Mouse (Mus musculus) layer of hippocampus, postnatal 14 days (tissue): Measurements from ENCODE around the gene Ghrl. TPM values are rescaled to one million over a fixed set of nuclear protein-coding genes. Genes with fewer than 3 reads are reported as not detected.
"Not testable (repeated sequence)": the region's sequence is repeated elsewhere in the genome, so short reads cannot be mapped to it uniquely, and the experiment has no call there.

Experiments
- DNase-seq, 2 experiments: peaks; one replicate each; pipeline ENCODE4 v3.0.0; 2021 to 2022; ENCODE audit warnings: low spot score in 2 of 2, mixed read lengths in 1 of 2
- long read RNA-seq, 2 experiments: library from polyadenylated mRNA; stranded (forward); transcript quantifications; one replicate each; pipeline ENCODE4 v2.0.0; 2021
- total RNA-seq, 2 experiments: library from RNA; stranded (reverse); gene quantifications; 2 replicates each; pipeline ENCODE4 v1.2.3; 2021

Gene Ghrl
- under 1 TPM in 1 of 2 experiments, not detected in 1; 0.79 TPM for total RNA-seq
- long read RNA-seq, experiment 1, result 0 reads
- long read RNA-seq, experiment 2, result 0 reads

DNA sequence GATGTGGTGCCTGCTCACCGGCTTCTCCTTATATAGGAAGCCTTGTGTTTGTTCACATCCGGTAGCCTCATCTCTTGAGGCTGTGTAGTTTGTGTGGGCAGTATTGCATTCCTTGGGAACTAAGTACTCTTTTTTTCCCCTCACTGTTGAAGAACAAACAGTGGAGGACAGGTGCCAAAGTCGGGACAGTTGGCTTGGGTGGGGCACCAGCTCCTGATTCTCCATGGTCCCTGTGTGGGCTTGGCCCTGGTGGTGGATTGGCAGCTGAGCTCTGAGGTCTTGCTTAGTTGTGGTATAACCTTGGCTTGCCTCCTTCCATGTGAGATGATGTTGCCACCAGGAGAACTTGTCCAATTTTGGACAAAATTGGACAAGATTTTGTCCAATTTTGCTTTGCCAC lies at the start of gene Ghrl:
Ghrl (minus strand) TSS at position 3 of the 400 bp plus-strand sequence.
- DNase-seq, result no peak

DNA sequence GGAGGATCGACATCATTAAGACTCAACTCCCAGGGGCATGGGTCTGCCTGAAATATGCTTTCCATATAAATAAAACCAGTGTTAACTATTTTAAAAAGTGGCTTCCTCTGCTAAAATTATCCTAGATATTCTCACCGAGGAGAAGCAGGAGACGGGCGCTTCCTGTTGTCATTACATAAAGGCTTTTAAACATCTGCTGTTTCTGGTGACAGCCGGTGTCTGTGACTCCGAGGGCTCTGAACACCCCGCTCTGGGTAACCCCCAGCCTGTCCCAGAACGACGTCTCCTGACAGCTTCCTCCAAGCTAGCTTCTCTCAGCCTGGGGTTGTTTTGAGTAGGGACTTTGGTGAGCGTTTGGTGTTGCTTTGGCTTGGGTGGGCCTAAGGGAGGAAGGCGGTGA lies 49.1 kb upstream of the Ghrl start:
- DNase-seq, result no peak

DNA sequence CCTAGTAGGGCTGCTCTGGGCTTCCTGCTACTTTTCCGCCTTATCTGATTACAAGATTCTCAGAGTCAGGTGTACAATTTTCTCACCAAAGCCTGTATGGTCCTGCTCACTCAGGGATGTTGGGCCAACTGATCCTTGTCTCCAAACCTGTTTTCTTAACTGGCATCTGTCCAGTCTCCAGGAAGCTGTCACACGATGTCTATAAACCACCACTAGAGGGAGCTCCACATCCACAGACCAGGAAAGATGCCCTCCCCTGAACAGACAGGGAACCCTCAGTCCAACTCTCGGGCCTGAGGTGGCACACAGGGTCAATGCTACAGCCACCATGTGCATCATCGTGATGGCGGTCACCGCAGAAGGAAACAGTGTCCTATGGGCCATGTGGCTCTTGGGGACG lies 42.0 kb upstream of the Ghrl start:
- peak; percentile 56 to 73 for DNase-seq

DNA sequence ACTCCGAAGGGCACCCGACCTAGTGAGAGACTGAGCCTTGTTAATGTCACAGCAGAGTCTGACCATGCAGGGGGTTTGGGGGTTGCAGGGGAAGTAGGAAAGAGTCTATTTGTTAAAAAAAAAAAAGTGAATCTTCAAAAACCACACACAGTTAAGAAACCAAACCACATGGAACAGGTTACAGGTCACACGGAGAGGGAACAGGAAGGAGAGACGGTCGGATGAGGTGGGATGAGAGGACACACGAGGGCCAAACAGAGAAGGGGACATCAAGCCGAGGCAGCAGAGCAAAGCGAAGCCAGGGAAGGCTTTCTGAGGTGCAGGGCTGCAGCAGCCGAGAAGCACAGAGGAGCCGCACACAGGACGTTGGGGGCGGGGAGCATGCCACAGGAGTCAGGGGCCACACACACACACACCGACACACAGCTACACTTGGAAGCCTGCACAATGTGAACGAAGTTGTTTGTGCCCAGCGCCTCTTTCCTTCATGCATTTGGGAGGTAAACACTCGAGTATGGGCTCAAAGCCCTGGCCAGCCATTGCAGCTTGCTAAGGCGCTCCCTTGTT lies 29.5 kb upstream of the Ghrl start:
- DNase-seq, result no peak

DNA sequence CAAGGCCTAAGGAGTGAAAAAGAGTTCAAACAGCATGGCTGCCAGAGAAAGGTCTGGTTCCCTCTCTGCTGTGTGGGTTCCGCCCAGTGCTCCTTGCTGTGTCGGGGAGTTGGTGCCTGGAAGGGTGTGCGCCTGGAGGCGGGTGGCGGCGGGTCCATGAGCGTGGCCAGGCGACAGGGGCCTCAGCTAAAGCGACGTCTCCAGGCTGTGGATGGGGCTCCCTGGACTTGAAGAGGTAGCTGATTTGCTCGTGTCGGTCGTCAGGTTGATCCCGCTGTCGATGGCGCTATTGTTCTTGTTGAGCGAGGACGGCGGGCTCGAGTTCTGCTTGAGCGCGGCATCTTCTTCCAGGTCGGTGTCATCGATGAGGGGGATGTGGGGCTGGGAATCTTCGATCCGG lies 28.7 kb upstream of the Ghrl start:
- DNase-seq, result no peak

DNA sequence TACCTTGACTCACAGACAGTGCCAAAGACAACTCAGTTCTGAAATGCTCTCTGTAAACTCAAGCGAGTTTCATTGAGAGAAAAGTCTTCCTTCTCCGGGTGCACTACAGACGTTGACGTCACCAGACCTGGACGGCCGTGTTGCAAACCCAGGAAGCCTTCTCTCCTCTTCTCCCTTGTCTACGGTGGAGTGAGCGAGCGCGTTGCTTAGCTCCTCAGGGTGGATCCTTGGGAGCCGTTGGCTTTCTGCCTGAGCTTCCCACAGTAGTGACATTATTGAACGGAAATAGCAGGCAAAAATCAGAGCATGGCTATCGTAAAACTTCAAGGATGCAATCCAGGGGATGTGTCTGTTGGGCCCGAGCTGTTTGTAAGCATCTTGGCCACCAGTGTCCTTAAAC lies 27.6 kb upstream of the Ghrl start:
- no peak for DNase-seq

DNA sequence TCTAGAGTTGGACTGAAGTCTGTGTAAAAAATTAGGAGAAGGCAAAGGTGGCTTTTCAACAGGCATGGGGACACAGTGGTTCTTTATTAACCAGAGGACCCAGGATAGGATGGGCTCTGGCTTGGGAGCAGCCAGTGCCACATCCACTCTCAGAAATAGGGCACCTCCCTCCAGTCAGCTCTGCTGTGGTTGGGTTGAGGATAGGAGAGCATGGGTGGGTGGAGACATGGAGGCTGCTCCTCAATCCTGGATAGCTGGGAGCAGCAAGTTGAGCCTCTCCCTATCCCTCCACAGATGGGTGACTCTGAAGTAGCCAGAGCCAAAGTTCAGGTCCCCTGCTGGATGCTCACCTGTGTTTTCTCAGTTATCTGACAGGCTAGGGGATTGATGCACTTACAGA lies 25.4 kb upstream of the Ghrl start:
- DNase-seq, result no peak

DNA sequence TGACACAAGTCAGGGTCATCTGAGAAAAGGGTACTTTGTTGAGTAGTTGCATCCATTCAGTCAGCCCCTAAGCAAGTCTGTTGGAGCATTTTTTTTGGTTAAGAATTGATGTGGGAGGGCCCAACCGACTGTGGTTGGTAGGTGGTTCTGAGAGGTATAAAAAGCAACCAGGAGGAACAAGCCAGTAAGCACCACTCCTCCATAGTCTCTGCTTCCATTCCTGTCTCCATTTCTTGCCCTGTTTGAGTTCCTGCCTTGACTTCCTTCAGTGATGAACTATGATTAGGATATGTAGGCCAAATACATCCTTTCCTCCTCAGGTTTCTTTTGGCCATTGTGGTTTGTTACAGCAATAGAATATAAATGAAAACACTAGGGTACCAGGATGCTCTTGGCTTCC lies 23.4 kb upstream of the Ghrl start:
- no peak for DNase-seq

DNA sequence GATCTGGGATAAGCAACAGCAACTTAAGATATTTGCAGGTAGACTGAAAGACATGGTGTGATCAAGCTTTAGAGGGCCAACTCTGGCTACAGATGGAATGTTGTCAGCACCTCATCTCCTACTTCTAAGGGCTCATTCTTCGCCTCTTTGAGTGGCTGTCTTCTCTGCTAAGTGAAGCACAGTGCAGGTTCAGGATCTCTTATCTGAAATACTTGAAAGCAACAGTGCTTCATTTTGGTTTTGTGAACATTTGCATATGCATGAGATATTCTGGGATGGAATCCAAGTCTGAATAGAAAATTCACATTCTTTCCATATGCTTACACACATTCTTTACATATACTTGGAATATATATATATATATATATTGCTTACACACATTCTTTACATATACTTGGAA lies 22.6 kb upstream of the Ghrl start:
- no peak for DNase-seq

DNA sequence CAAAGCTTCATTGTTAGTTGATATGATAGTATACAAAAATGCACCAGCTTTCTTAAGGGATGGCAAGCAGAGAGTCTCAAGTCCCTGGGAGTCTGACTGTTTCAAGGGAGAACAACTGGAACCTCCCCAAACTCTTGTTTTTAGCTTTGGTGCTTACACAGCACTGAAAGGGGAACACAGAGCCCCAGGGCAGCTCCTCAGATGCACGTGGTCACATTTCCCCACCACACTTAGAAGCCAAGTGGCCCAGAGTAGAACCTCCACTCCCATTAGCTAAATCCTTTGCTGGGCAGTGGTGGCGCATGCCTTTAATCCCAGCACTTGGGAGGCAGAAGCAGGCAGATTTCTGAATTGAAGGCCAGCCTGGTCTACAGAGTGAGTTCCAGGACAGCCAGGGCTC lies 21.7 kb upstream of the Ghrl start:
- no peak for DNase-seq

DNA sequence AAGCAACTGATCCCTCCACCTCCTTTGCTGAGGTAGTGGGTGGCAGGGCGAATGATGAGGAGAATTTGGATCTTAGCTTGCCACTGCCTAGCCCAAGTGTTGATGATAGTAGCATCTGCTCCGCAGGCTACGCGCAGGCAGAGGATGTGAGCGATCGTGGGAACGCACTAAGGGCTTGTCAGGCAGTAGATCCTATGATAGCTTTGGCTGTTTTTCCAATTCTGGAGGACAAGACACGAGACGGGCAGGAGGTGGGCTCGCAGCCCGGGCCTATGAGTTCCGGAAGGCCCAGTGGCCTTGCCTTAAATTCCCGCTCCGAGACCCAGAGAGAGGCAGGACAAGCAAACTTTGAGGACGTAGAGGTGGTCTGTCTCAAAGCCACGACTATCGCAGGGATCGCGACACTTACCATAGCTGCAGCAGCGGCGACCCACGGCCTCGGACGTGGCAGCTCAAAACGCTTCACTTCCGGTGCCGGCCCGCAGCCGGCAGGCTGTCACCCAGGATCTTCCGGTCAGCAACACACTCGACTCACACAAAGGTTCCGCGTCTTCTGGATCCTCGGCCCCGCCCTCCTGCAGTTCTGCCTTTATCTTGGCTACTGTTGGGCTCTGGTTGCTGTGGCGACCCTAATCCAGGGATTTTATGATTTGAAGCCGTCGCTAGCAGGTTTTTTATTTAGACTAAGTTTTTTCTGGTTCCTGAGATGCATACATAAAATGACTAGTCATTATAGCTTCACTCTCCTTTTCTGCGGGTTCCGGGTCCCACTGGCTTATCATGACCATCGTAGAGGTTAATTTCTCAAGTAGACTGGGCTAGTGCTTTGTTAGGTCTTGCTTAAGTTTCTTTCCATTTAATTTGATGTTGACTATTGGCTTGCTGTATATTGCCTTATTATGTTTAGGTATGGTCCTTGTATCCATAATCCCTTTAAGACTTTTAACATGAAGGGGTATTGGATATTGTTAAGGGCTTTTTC lies 20.8 kb upstream of the Ghrl start, which contains the start of gene Sec13:
Sec13 (minus strand) TSS at position 508 of the 982 bp plus-strand sequence.
- peak; percentile 88 to 90 for DNase-seq

DNA sequence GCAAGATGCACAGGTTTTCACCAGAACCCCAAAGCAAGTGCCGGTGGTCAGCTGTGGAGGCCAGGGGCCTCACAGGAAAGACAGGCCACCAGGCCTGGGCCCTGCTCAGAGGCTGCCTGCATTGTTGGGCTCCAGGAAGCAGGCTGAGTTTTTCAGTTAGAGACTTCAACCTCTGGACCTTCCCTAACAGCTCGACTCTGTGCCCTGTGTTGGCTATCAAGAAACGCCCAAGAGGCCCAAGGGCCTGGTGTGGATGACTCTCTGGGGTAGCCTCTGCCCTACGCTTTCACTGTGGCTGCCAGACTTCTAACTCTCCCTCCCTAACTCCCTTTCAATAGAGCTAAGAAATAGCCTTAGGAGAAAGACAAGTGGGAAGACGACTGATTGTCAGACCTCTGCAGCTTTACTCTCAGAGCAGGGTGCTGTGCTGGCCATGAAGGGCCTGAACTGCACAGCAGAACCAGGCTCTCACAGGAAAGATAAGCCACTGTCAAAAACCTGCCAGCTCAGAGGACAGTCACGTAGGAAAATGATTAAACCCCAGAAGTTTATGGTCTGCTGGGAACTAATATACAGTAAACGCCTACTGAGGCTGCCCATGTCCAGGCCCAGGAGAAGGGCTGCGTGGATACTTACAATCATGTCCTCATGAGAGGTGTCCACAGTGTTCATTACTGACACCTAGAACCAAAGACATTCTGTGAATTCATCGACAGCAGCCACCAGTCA lies 17.8 kb upstream of the Ghrl start:
- no peak for DNase-seq

DNA sequence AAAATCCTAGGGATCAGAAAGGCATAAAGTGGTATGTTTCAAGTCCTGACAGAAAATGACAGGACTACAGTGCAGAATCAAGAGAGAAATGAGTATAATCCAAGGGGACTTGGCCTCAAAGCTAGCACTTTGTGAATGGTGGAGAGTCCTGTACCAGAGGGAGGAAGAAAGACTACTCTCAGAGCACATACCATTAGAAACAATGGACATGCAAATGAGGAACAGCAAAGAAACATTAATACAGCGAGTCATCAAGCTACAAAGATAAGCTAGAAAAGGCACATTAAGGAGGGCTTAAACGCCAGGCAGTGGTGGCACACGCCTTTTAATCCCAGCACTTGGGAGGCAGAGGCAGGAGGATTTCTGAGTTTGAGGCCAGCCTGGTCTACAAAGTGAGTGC lies 11.6 kb upstream of the Ghrl start:
- DNase-seq, result no peak

DNA sequence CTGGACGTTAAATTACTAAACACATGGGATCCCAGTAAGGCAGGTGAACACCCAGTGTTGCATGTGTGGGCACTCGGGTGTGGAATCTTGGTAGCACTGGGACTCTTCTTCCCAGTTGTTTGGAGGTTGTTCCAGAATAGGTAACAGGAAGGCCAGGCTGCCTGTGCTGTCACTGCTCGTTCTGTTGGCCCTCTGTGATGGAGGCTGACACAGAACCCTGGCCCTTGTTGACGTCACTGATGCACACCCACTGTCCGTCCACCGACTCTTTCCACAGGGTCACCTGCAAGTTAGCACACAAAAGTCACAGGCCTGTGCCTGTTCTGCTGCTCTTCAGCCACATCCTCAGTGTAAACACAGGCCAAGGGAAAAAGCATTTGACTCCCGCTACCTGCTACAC lies 8.5 kb upstream of the Ghrl start:
- no peak for DNase-seq

DNA sequence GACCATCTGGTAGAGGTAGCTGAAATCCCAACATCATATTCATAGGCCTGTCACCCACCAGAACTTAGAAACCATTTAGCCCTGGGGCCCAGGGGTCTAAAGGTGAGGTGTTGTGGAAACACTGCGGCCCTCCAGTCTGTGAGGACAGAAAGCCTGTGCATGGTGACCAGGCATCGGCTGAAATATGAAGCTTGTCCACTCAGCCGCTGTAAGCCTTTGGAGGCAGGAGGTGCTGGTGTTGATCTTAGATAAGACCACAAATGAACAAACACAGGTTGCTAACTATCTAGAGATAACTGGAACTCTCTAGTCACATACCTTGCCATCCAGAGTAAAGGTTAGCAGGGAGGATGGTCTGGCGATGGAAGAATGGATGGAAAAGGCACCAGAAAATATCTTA lies 1.4 kb upstream of the Ghrl start:
- no peak for DNase-seq

DNA sequence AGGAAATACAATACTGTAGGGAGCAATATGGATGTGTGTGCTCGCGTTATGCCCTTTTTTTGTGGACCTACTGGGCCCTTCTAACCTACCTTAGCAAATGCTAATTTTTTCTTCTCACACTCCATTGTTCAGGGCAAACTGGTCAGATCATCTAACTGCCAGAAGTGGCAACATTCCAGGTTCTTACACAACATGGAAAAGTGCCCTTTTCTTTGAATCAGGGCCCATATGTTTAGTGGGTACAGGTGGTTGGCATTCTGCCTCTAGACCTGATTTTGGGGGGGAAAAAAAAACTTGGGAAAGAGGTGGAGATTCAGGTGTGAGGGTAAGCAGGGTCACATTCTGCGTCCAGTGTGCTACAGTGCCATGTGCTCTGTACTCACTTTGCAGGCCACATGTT lies 2.1 kb downstream of the Ghrl start:
- DNase-seq, result no peak

DNA sequence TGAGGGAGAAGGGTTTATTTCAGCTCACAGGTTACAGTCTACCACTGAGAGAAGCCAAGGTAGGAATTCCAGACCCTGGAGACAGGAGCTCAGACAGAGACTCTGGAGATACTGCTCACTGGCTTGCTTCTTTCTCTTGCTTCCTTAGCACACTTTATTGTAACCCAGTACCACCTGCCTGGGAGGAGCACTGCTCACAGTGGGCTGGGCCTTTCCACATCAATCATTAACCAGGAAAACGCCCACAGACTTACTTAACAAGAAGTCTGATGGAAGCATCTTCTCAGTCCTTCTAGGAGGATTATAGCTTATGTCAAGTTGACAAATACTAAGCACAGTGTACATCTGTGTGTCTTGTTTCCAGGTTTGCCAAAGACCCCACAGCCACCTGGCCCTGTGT lies 4.9 kb downstream of the Ghrl start:
- DNase-seq, result no peak

DNA sequence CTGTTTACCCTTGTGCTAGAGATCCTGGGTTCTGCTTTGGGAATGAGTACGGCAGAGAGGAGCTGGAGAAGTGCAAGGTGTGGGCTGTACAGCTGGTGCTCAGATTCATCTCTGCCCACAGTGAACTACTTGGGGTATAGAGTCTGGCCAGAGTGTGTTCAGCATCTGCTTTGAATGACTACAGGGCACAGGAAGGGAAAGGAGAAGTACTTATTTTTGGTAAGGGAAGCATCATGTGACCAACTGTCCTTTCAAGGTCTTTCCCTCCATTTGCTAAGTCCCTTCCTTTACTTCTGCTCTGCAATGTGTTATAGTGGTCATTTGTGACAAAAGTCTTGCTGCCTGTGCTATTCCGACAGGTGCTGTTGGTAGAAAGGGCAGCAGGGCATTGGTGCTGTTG lies 5.4 kb downstream of the Ghrl start:
- no peak for DNase-seq

DNA sequence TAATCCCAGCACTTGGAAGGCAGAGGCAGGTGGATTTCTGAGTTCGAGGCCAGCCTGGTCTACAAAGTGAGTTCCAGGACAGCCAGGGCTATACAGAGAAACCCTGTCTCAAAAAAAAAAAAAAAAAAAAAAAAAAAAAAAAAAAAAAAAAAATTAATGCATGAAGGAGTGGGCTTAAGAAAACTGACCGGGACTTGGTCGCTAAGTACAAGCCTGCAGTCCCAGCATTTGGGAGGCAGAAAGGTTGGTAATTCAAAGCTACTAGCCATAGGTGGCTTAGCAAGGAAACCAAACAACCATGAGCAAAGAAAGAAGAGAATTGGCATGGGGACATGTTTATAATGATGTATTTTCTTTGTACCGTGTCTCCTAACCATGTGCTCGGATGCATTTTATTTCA lies 6.3 kb downstream of the Ghrl start:
- not testable (repeated sequence) for DNase-seq

DNA sequence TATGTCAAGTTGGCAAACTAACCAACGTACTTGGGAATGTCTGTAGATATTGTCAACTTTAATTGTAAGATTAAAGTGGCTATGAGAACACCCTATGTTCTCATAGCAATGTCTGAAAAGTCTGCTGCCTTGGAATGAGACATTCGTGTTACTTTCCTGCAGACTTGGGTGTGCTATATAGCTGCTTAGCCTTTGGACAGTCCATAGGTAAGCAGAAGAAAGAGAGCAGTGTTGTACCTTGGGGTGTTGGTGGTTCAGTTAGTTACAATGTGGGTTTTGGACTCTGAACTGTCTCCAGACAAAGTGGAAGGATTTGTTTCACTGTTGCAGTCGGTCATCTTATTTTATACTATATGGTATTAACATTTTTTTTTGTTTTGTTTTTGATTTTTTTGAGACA lies 7.0 kb downstream of the Ghrl start:
- DNase-seq, result no peak

DNA sequence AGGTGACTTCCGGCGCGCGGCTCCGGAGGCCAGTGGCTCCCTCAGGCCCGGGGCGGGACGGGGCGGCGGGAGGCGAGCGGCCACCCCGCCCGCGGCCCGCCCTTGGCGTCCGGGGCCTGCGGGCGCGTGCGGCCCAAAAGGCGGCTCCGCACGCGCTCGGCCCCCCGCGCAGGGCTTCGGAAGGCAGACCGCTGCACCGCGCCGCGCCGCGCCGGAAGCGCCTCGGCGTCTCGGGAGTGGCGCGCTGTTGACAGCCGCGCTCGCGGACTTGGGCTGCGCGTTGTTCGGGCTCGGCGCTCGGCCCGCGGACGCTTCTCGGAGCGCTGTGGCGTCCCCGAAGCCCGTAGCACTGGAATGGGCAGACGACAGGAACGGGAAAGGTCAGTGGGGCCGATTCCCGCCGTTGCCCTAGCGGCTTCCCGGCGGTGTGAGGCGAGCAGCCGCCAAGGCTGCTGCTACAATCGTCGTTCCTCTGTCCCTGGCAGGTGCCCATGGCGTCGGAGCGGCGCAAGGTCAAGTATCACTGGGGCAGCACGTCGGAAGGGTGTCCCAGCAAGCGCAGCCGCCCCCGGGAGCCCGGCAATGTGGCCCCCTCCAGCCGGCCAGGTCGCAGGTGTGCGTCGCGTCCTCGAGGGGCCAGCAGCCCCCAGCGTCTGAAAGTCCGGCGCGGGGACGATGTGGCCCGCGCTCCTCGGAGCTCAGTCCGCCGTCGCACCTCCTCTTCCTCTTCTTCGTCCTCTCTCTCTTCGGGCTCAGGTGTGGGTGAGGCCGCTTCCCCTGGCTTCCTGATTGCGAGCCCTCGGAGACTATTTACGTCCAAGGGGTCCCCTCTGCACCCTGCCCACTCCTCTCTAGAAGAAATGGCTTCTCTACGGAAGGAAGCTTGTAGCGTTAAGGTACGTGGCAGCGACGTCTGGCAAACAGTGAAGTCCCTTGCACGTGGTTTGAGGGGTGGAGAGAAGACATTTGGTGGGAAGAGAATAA lies 22.2 kb downstream of the Ghrl start:
- DNase-seq, result no peak
